In the genomic region with DNA sequence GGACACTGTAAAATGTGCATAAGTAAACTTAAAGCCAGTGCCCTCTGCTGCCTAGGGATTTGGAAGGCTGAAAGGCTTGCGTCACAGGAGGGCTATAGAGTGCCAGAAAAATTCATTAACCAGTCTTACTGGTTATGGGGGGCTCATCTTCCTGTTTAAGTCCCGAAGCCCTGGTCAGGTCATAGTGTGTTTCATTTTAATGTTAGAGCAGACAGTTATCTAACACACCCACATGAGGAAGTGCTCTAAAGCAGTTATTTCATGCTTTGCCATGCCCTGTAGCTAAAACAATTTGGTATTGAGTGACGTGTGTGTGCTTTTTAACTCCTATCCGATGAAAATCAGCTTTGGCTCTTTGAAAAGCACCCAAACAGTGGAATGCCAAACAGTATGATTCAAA, we compare ENCODE assay signal across 8 mouse cellular contexts. TPM values are rescaled to one million over a fixed set of nuclear protein-coding genes. Genes with fewer than 3 reads are reported as not detected.
DNase-seq lines count a peak whose midpoint lies in the region; ATAC-seq lines count a peak whose summit lies in the region.

No protein-coding gene starts in this region.

- no peaks in the 10 kb centered on the region for H3K36me3 ChIP-seq in neural tube, embryonic 13.5 days

- H3K27me3 ChIP-seq in neural tube, embryonic 13.5 days, result no peaks in the 10 kb centered on the region

- H3K4me1 ChIP-seq in neural tube, embryonic 13.5 days (replicated peaks), result 0 out of 2 replicates have a peak, but pooled peaks cover 4% of the 10 kb centered on the region

- H3K27ac ChIP-seq in neural tube, embryonic 13.5 days (replicated peaks), result 0 out of 2 replicates have a peak overlapping the region, but pooled peaks have one; percentile 13

- no peak for ATAC-seq in cerebellum, adult (ENCODE audit: insufficient number of reproducible peaks, low FRiP score, low TSS enrichment)
- no peak for ATAC-seq in neural tube, embryonic 13.5 days (ENCODE audit: low read depth)
- ATAC-seq in monocyte, adult 5-6 weeks (replicated peaks; ENCODE audit: insufficient number of reproducible peaks, low FRiP score, low TSS enrichment, poor library complexity, severe bottlenecking), result 0 out of 2 replicates have a peak, but pooled peaks have one; percentile 31

- DNase-seq in cerebellum, adult 11 months, result peak; percentile 34
- DNase-seq in neural tube, embryonic 10.5 days (ENCODE audit: extremely low spot score, low spot score), result no peak
- DNase-seq in heart, postnatal 10 days, result peak; percentile 40 to 47
- DNase-seq in layer of hippocampus, adult 8-10 months (ENCODE audit: low spot score in 2 of 2), result no peak
- no peak for DNase-seq in gastrocnemius, postnatal 14 days

- intact Hi-C loops in heart, postnatal 10 days (cut with DNase I), result loop anchor here (5.0 kb wide), 6 partner anchors 257 to 892 kb away; no protein-coding TSS in a partner anchor
- intact Hi-C loops in gastrocnemius, postnatal 14 days (cut with DNase I; ENCODE audit: low total_unique reads), result no loop called here

- H3K4me2 ChIP-seq in neural tube, embryonic 13.5 days, result 0 out of 2 replicates have a peak overlapping the region, but pooled peaks have one; percentile 9

- no peaks in the 10 kb centered on the region for H3K9me3 ChIP-seq in neural tube, embryonic 13.5 days

- H3K9ac ChIP-seq in neural tube, embryonic 13.5 days, result no peak overlapping the region

- WGBS in neural tube, embryonic 13.5 days, result 48% methylated on average over 4 of the region's 4 CpGs

- H3K4me3 ChIP-seq in neural tube, embryonic 13.5 days, result no peak overlapping the region

RNA-seq across cellular contexts. Expression of a gene that starts 34.3 kb away (rescaled TPM):
- polyA plus RNA-seq in neural tube, embryonic 13.5 days (2015; fragmentation: Nextera tagmentation; extraction: Ambion mirVana), result 61.5 and 71.4 TPM in 2 replicates
- total RNA-seq in heart, postnatal 10 days (2021), result 100 to 1,000 TPM; 149 to 160 TPM
- 9.1 to 77.6 TPM (median 22.8 TPM) in 3 replicates for total RNA-seq in monocyte, adult 5-6 weeks (2017)
- total RNA-seq in layer of hippocampus, adult 8-10 months (2022), result 100 to 1,000 TPM; 253 to 310 (median 284) TPM
- total RNA-seq in gastrocnemius, postnatal 14 days (2021), result 100 to 1,000 TPM; 103 to 113 TPM

Comparison
In these comparisons a context has a peak if more than half of its experiments do, and no peak if none do; other contexts are left out.
1. DNase-seq: peak in cerebellum, adult 11 months (single experiment) and heart, postnatal 10 days (2 of 2); none in neural tube, embryonic 10.5 days (single experiment), layer of hippocampus, adult 8-10 months (0 of 2) and gastrocnemius, postnatal 14 days (single experiment).